Mouse (Mus musculus) spleen, adult 2 months (tissue): ENCODE data around the gene Vmac.

Source experiments
- CTCF ChIP-seq: fragments of 200-500 bp; IDR thresholded peaks from 2 replicates; pipeline ENCODE4 v1.5.1; 2011; ENCODE audit warnings: mild to moderate bottlenecking, inconsistent platforms; ENCODE audit not compliant: insufficient read depth, insufficient read length, insufficient replicate concordance; ENCODE audit errors: extremely low read depth
- POLR2A ChIP-seq: fragments of 200-500 bp; IDR thresholded peaks from 2 replicates; pipeline ENCODE4 v1.6.1; 2011; ENCODE audit warnings: low read depth, low read length, inconsistent platforms

DNA sequence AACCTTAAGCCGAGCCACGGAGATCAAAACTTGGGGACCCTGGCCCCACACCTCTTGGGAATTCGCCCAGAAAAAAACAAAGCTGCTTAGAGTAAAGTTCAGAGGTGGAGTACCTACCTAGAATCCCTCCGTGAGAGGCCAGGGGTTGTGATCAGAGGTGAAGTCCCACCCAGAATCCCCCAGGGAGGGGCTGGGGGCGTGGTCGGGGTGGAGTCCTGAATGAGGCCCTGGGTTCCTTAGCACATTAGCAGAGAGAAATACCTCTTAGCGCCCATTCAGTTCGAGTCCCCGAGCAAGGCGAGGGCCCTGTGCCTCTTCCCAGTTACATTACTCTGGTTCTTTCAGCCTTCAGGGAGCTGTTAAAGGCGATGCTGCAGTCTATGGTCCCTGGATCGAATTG, 9.8 kb upstream of the Vmac start:
- TF ChIP-seq CTCF: no peak
- TF ChIP-seq POLR2A: no peak
